Mouse (Mus musculus): ENCODE measurements at regions not wholly inside any gene's neighbourhood (a gene's known extent, or its start where the extent isn't known, plus 50 kb on each side); places are given as distances from the start of the nearest gene placed in this dataset.

GRCm38 (mm10) chr2:117486447-117486846 is 143.6 kb upstream of the Rasgrp1 start:
- no peaks in the 10 kb centered on the region for H3K27me3 ChIP-seq (replicated peaks)
- H3K4me3 ChIP-seq = no peak overlapping the region
- H3K9ac ChIP-seq = no peak overlapping the region
- no peaks in the 10 kb centered on the region for H3K36me3 ChIP-seq
- H3K9me3 ChIP-seq (replicated peaks) = no peaks in the 10 kb centered on the region
- H3K4me1 ChIP-seq (replicated peaks) = no peaks in the 10 kb centered on the region
- WGBS = 81% methylated on average over 2 of the region's 2 CpGs
- H3K27ac ChIP-seq (ENCODE audit: poor library complexity, severe bottlenecking) = no peak overlapping the region
- ATAC-seq (ENCODE audit: insufficient number of reproducible peaks, low FRiP score) = no peak
- no peak overlapping the region for H3K4me2 ChIP-seq

DNA sequence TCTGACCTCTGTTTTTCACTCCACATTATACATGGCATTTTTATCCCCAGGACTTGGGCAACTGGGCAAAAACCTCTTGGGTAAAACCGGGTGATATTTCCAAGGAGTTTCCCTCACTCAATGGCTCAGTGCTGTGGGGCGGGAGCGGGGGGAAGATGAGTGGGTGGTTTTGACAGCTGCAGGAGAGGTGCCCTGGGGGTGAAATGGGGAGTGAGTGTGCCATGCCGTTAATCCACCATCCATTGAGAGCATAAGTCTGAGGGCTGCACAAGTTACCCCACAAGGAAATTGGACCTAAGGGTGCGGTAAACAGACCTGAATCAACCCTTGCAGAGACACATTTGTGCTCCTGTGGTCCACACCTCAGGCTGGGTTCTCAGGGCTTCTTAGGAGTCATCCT is 155.8 kb upstream of the Rasgrp1 start:
- 84% methylated on average over 5 of the region's 5 CpGs for WGBS
- H3K36me3 ChIP-seq = no peaks in the 10 kb centered on the region
- H3K27ac ChIP-seq (ENCODE audit: poor library complexity, severe bottlenecking) = no peak overlapping the region
- no peak overlapping the region for H3K9ac ChIP-seq
- no peak for ATAC-seq (ENCODE audit: insufficient number of reproducible peaks, low FRiP score)
- H3K4me2 ChIP-seq = no peak overlapping the region
- no peaks in the 10 kb centered on the region for H3K27me3 ChIP-seq (replicated peaks)
- H3K9me3 ChIP-seq (replicated peaks) = no peaks in the 10 kb centered on the region
- H3K4me3 ChIP-seq = no peak overlapping the region
- no peaks in the 10 kb centered on the region for H3K4me1 ChIP-seq (replicated peaks)

GRCm38 (mm10) chr2:117502611-117503010 is 159.8 kb upstream of the Rasgrp1 start:
- H3K4me3 ChIP-seq = no peak overlapping the region
- H3K36me3 ChIP-seq = no peaks in the 10 kb centered on the region
- no peak for ATAC-seq (ENCODE audit: insufficient number of reproducible peaks, low FRiP score)
- H3K9ac ChIP-seq = no peak overlapping the region
- no peaks in the 10 kb centered on the region for H3K4me1 ChIP-seq (replicated peaks)
- H3K27ac ChIP-seq (ENCODE audit: poor library complexity, severe bottlenecking) = no peak overlapping the region
- no peaks in the 10 kb centered on the region for H3K9me3 ChIP-seq (replicated peaks)
- no peaks in the 10 kb centered on the region for H3K27me3 ChIP-seq (replicated peaks)
- no peak overlapping the region for H3K4me2 ChIP-seq

DNA sequence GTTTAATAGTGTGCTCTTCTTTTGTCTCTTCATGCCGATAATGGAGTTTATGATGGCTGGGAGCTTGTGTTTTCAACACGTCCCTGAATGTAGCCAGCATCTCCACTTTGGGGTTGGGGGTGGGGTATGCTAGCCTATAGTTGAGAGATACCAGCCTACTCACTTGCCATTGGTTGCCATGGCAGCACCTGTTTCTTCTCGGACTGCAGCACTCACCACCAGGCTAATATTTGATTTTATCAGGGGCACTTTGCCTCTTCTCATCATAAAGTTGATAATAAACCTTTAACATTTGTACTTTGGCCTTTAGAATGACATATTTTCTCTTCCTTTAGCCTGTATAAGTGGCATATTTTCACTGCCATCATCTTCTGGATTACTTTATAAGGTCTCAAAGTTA is 168.9 kb upstream of the Rasgrp1 start:
- H3K4me2 ChIP-seq = no peak overlapping the region
- 61% methylated on average over 3 of the region's 3 CpGs for whole genome bisulfite sequencing
- H3K4me3 ChIP-seq = no peak overlapping the region
- H3K27ac ChIP-seq (ENCODE audit: poor library complexity, severe bottlenecking) = no peak overlapping the region
- no peaks in the 10 kb centered on the region for H3K27me3 ChIP-seq (replicated peaks)
- no peaks in the 10 kb centered on the region for H3K36me3 ChIP-seq
- H3K9me3 ChIP-seq (replicated peaks) = no peaks in the 10 kb centered on the region
- peaks cover 6% of the 10 kb centered on the region; the same call in 1 of the 2 replicates for H3K4me1 ChIP-seq (replicated peaks)
- no peak for ATAC-seq (ENCODE audit: insufficient number of reproducible peaks, low FRiP score)
- no peak overlapping the region for H3K9ac ChIP-seq

DNA sequence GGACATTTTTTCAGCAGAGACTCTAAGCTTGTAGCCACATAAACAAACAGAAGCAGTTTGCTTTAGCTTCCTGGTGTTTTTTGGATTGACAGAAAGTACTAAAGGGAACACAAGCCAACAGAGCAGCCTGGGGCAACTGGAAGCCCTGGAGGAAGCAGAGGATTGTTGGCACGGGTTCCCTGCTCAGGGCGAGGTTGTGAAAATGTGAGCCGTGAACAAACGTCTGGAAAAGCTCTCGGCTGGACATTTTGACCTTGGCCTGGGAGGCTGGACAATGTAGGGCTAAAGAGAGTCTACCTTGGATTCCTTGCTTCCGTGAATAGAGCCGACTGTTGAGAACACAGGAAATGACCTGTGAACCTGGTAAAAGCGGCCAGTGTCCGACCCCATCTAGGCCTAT is 169.8 kb upstream of the Rasgrp1 start:
- Histone ChIP-seq H3K4me2 (no peak overlapping the region), H3K9me3 (replicated peaks) (no peaks in the 10 kb centered on the region), H3K27me3 (replicated peaks) (no peaks in the 10 kb centered on the region), H3K4me1 (replicated peaks) (peaks cover 6% of the 10 kb centered on the region; the same call in 1 of the 2 replicates), H3K4me3 (no peak overlapping the region), H3K9ac (no peak overlapping the region), H3K27ac (ENCODE audit: poor library complexity, severe bottlenecking) (no peak overlapping the region), H3K36me3 (no peaks in the 10 kb centered on the region)
- peak; percentile 57; the same call in 1 of the 2 replicates for ATAC-seq (ENCODE audit: insufficient number of reproducible peaks, low FRiP score)
- WGBS = 48% methylated on average over 9 of the region's 9 CpGs

DNA sequence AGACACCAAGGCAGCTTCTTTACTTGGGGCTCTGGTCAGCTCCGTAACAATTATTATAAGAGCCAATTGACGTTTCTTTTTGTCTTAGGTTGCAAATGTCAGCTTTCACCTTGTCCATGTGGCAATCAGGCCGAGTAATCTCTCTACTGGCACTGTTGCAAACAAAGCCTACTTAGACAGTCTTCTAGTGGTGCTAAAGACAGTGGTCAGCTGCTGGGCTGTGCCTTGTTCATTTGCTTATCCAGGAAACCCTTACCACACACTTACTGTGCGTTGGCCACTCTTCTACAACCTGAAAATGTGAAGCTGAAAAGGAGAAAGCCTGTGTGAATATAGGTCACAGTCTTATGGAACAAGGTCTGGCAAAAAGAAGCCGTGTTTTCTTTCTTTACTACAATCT is 181.6 kb upstream of the Rasgrp1 start:
- Histone ChIP-seq H3K9me3 (replicated peaks) (no peaks in the 10 kb centered on the region), H3K4me2 (no peak overlapping the region), H3K27me3 (replicated peaks) (no peaks in the 10 kb centered on the region), H3K4me3 (no peak overlapping the region), H3K36me3 (no peaks in the 10 kb centered on the region), H3K27ac (ENCODE audit: poor library complexity, severe bottlenecking) (no peak overlapping the region), H3K4me1 (replicated peaks) (no peaks in the 10 kb centered on the region), H3K9ac (no peak overlapping the region)
- 57% methylated on average over 5 of the region's 5 CpGs for WGBS
- ATAC-seq (ENCODE audit: insufficient number of reproducible peaks, low FRiP score) = no peak

DNA sequence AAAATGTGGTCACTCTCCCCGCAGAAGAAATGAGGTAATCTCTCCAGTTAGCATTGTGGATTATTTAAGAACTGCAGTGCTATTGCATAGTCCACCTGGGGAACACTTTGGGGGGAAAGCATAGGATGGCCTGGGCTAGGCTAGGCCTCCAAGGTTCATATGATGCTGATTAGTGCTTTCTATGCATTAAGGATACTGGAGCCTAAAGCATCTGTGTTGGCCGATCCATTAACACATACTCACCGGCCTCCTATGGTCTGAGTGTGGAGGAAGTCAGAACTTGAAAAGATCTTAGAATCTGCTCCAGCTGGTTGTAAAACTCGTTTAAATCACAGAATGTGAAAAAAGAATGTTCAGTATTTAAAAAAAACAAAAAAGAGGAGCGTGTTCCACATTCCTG is 196.1 kb upstream of the Rasgrp1 start:
- Histone ChIP-seq H3K4me3 (no peak overlapping the region), H3K9ac (no peak overlapping the region), H3K4me1 (replicated peaks) (no peaks in the 10 kb centered on the region), H3K4me2 (no peak overlapping the region), H3K9me3 (replicated peaks) (no peaks in the 10 kb centered on the region), H3K27me3 (replicated peaks) (no peaks in the 10 kb centered on the region), H3K27ac (ENCODE audit: poor library complexity, severe bottlenecking) (no peak overlapping the region), H3K36me3 (no peaks in the 10 kb centered on the region)
- ATAC-seq (ENCODE audit: insufficient number of reproducible peaks, low FRiP score) = no peak
- WGBS = 69% methylated on average over 5 of the region's 5 CpGs

GRCm38 (mm10) chr2:117539285-117539684 is 196.5 kb upstream of the Rasgrp1 start:
- Histone ChIP-seq H3K4me1 (replicated peaks) (no peaks in the 10 kb centered on the region), H3K27ac (ENCODE audit: poor library complexity, severe bottlenecking) (no peak overlapping the region), H3K27me3 (replicated peaks) (no peaks in the 10 kb centered on the region), H3K4me3 (no peak overlapping the region), H3K36me3 (no peaks in the 10 kb centered on the region), H3K4me2 (no peak overlapping the region), H3K9me3 (replicated peaks) (no peaks in the 10 kb centered on the region), H3K9ac (no peak overlapping the region)
- WGBS = 70% methylated on average over 3 of the region's 3 CpGs
- ATAC-seq (ENCODE audit: insufficient number of reproducible peaks, low FRiP score) = no peak

- Histone ChIP-seq H3K9ac (no peak overlapping the region; the same call in 1 of the 2 replicates), H3K4me2 (no peak overlapping the region), H3K4me3 (no peak overlapping the region), H3K36me3 (no peaks in the 10 kb centered on the region), H3K27me3 (replicated peaks) (no peaks in the 10 kb centered on the region), H3K27ac (ENCODE audit: poor library complexity, severe bottlenecking) (no peak overlapping the region), H3K4me1 (replicated peaks) (no peaks in the 10 kb centered on the region), H3K9me3 (replicated peaks) (no peaks in the 10 kb centered on the region)
- WGBS = 15% methylated on average over 6 of the region's 6 CpGs
- ATAC-seq (ENCODE audit: insufficient number of reproducible peaks, low FRiP score) = no peak
These were observed 198.7 kb upstream of the Rasgrp1 start for GRCm38 (mm10) chr2:117541471-117541870.

- Histone ChIP-seq H3K36me3 (no peaks in the 10 kb centered on the region), H3K9me3 (replicated peaks) (no peaks in the 10 kb centered on the region), H3K4me1 (replicated peaks) (no peaks in the 10 kb centered on the region), H3K9ac (no peak overlapping the region), H3K4me2 (no peak overlapping the region), H3K27ac (ENCODE audit: poor library complexity, severe bottlenecking) (no peak overlapping the region), H3K27me3 (replicated peaks) (no peaks in the 10 kb centered on the region), H3K4me3 (no peak overlapping the region)
- WGBS = 57% methylated on average over 4 of the region's 4 CpGs
- ATAC-seq (ENCODE audit: insufficient number of reproducible peaks, low FRiP score) = no peak
These were observed 199.5 kb upstream of the Rasgrp1 start for GRCm38 (mm10) chr2:117542298-117542697.

DNA sequence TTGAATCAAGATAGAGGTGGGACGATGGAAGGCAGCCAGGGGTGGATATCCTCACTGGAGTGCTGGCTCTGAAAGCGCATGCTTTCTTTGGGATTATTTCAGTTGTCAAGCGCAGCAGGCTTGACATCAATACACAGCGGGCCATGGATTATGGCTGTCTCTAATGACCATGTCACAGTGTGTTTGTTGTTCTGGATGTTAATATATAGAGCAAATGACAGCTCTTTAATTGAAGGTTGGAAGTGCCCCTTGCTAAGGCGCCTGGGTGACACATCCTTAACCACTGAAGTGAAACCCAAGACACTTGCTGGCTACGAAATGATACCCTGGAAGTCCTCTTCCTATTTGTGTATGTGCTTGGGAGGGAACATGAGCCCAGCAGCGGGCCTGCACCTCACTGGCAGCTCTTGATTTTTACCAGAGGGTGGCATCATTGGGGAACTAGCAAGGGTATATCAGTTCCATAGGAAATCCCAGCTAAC is 200.5 kb upstream of the Rasgrp1 start:
- Histone ChIP-seq H3K27me3 (replicated peaks) (no peaks in the 10 kb centered on the region), H3K27ac (ENCODE audit: poor library complexity, severe bottlenecking) (no peak overlapping the region), H3K4me2 (no peak overlapping the region), H3K9ac (no peak overlapping the region), H3K4me1 (replicated peaks) (peaks cover 5% of the 10 kb centered on the region), H3K9me3 (replicated peaks) (no peaks in the 10 kb centered on the region), H3K4me3 (no peak overlapping the region), H3K36me3 (no peaks in the 10 kb centered on the region)
- WGBS = 75% methylated on average over 7 of the region's 7 CpGs
- ATAC-seq (ENCODE audit: insufficient number of reproducible peaks, low FRiP score) = no peak

- no peaks in the 10 kb centered on the region for H3K36me3 ChIP-seq
- H3K9ac ChIP-seq = no peak overlapping the region
- no peaks in the 10 kb centered on the region for H3K27me3 ChIP-seq (replicated peaks)
- WGBS = 44% methylated on average over 4 of the region's 4 CpGs
- H3K9me3 ChIP-seq (replicated peaks) = no peaks in the 10 kb centered on the region
- H3K4me3 ChIP-seq = no peak overlapping the region
- no peak overlapping the region for H3K4me2 ChIP-seq
- no peak overlapping the region for H3K27ac ChIP-seq (ENCODE audit: poor library complexity, severe bottlenecking)
- H3K4me1 ChIP-seq (replicated peaks) = peaks cover 7% of the 10 kb centered on the region
- ATAC-seq (ENCODE audit: insufficient number of reproducible peaks, low FRiP score) = 0 out of 2 replicates have a peak, but pooled peaks have one; percentile 39
These were observed 205.5 kb upstream of the Rasgrp1 start for GRCm38 (mm10) chr2:117548273-117548672.

All from heart, embryonic 12.5 days (tissue).